Mouse (Mus musculus) ES-Bruce4 (cell line): ENCODE results near the gene Cd81.

Source experiments
- CTCF ChIP-seq: IDR thresholded peaks from one replicate; pipeline ENCODE4 v1.8.1; 2011; ENCODE audit warnings: low read depth, low read length
- EP300 ChIP-seq: IDR thresholded peaks from 2 replicates; pipeline ENCODE4 v1.6.1; 2011; ENCODE audit warnings: low read depth, low read length; ENCODE audit not compliant: insufficient read depth
- POLR2A ChIP-seq: IDR thresholded peaks from one replicate; pipeline ENCODE4 v1.8.1; 2011; ENCODE audit warnings: low read length; ENCODE audit not compliant: insufficient read depth

GRCm38 (mm10) chr7:143069751-143070400, 17.3 kb downstream of the Cd81 start:
- TF ChIP-seq CTCF (no peak), EP300 (no peak), POLR2A (no peak)
